Mouse (Mus musculus): ENCODE data around the gene Pnkd.

The Pnkd gene

GRCm38 (mm10) chr1:74290141-74290540 is 5.4 kb downstream of the Pnkd start:
- peaks cover 45% of the 10 kb centered on the region for H3K4me1 ChIP-seq (replicated peaks; ENCODE audit: low read depth, low read length)
- H3K9me3 ChIP-seq (ENCODE audit: low read length) = no peaks in the 10 kb centered on the region
- TF ChIP-seq NANOG (IDR thresholded peaks at IDR 0.05; ENCODE audit: borderline replicate concordance, low read length) (no peak), POU5F1 (IDR thresholded peaks at IDR 0.05; ENCODE audit: borderline replicate concordance, low read length) (no peak), CTCF (conservative IDR thresholded peaks at IDR 0.05; ENCODE audit: low read length) (no peak)
- H3K4me3 ChIP-seq (replicated peaks; ENCODE audit: low read length) = no peak overlapping the region
- H3K36me3 ChIP-seq (ENCODE audit: insufficient read depth, low read length) = peaks cover 85% of the 10 kb centered on the region
- no peaks in the 10 kb centered on the region for H3K27me3 ChIP-seq (ENCODE audit: insufficient read depth, low read length)

GRCm38 (mm10) chr1:74292331-74293020 is 7.7 kb downstream of the Pnkd start:
- TF ChIP-seq NANOG (IDR thresholded peaks at IDR 0.05; ENCODE audit: borderline replicate concordance, low read length) (no peak), CTCF (conservative IDR thresholded peaks at IDR 0.05; ENCODE audit: low read length) (no peak), POU5F1 (IDR thresholded peaks at IDR 0.05; ENCODE audit: borderline replicate concordance, low read length) (no peak)
- Histone ChIP-seq H3K4me3 (replicated peaks; ENCODE audit: low read length) (no peak overlapping the region), H3K27me3 (ENCODE audit: insufficient read depth, low read length) (no peaks in the 10 kb centered on the region), H3K36me3 (ENCODE audit: insufficient read depth, low read length) (peaks cover 95% of the 10 kb centered on the region), H3K9me3 (ENCODE audit: low read length) (no peaks in the 10 kb centered on the region), H3K4me1 (replicated peaks; ENCODE audit: low read depth, low read length) (peaks cover 49% of the 10 kb centered on the region)

DNA sequence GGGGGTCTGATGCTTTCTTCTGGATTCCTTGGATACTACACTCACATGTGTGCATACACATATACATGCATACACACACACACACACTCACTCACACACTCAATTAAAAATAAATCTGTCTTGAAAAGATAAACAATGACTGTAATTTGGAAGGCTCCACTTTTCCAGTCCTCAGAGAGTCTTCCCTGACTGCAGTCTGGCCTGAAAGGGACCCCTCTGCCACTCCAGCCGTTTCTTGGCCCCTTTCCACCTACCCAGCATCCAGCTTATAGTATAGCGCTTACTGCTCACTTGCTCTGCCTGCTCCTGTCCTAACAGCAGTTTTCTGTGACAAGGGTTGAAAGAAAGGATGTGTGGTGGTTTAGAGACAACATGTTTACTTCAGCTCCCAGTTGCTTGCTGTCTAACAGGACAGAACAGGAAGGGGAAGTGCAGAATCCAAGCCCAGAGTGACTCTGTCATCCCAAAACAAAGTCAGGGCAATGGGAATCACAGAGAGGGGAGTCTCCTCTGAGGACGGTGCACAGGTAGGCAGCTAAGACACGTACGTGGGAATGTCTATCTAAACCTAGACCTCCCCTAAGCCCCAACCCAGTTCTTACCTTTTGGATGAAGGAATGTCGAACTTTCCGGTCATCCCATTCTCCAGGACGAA is 8.7 kb downstream of the Pnkd start:
- H3K4me3 ChIP-seq (replicated peaks; ENCODE audit: low read length) = no peak overlapping the region
- TF ChIP-seq CTCF (conservative IDR thresholded peaks at IDR 0.05; ENCODE audit: low read length) (no peak), POU5F1 (IDR thresholded peaks at IDR 0.05; ENCODE audit: borderline replicate concordance, low read length) (no peak), NANOG (IDR thresholded peaks at IDR 0.05; ENCODE audit: borderline replicate concordance, low read length) (no peak)
- no peaks in the 10 kb centered on the region for H3K27me3 ChIP-seq (ENCODE audit: insufficient read depth, low read length)
- no peaks in the 10 kb centered on the region for H3K9me3 ChIP-seq (ENCODE audit: low read length)
- peaks cover 47% of the 10 kb centered on the region for H3K4me1 ChIP-seq (replicated peaks; ENCODE audit: low read depth, low read length)
- peaks cover 94% of the 10 kb centered on the region for H3K36me3 ChIP-seq (ENCODE audit: insufficient read depth, low read length)

- Histone ChIP-seq H3K36me3 (ENCODE audit: insufficient read depth, low read length) (peaks cover 93% of the 10 kb centered on the region), H3K27me3 (ENCODE audit: insufficient read depth, low read length) (no peaks in the 10 kb centered on the region), H3K9me3 (ENCODE audit: low read length) (no peaks in the 10 kb centered on the region), H3K4me3 (replicated peaks; ENCODE audit: low read length) (no peak overlapping the region), H3K4me1 (replicated peaks; ENCODE audit: low read depth, low read length) (peaks cover 51% of the 10 kb centered on the region)
- TF ChIP-seq POU5F1 (IDR thresholded peaks at IDR 0.05; ENCODE audit: borderline replicate concordance, low read length) (no peak), NANOG (IDR thresholded peaks at IDR 0.05; ENCODE audit: borderline replicate concordance, low read length) (no peak), CTCF (conservative IDR thresholded peaks at IDR 0.05; ENCODE audit: low read length) (no peak)
Measured at GRCm38 (mm10) chr1:74294090-74294643, 9.4 kb downstream of the Pnkd start.

DNA sequence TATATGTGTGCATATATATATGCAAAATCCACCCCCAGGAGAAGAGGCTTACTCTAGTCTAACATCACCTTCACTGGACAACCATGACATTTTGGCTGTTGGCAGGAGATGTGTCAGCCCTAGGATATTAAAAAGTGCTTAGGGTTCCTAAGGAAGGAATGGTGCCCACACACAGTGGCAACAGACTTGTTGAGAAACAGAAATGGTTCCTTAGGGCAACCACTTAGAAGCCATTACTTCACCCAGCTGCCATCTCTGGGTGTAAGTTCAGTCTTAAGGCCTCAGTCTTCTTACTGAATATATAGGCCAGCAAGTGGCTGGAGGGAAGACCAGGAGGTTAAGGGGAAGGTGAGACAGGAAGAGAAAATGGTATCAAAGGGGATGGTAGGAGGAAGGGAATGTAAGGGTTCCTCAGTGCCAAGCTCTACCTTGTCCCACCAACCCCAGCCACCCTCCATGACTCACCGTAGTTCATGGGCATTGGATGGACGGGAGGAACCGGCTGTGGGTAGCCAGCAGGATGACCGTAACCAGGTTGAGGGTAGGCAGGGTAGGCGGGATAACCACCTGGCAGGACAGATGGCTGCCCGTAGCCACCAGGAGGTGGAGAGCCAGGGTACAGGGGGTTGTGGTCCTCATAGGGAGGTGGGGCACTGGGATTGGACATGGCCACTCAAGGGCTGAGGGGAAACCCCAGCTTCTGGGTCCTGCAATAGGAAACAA is 10.2 kb downstream of the Pnkd start:
- H3K9me3 ChIP-seq (ENCODE audit: low read length) = no peaks in the 10 kb centered on the region
- no peaks in the 10 kb centered on the region for H3K27me3 ChIP-seq (ENCODE audit: insufficient read depth, low read length)
- TF ChIP-seq POU5F1 (IDR thresholded peaks at IDR 0.05; ENCODE audit: borderline replicate concordance, low read length) (no peak), NANOG (IDR thresholded peaks at IDR 0.05; ENCODE audit: borderline replicate concordance, low read length) (no peak), CTCF (conservative IDR thresholded peaks at IDR 0.05; ENCODE audit: low read length) (no peak)
- no peak overlapping the region for H3K4me3 ChIP-seq (replicated peaks; ENCODE audit: low read length)
- H3K4me1 ChIP-seq (replicated peaks; ENCODE audit: low read depth, low read length) = peaks cover 56% of the 10 kb centered on the region
- H3K36me3 ChIP-seq (ENCODE audit: insufficient read depth, low read length) = peaks cover 87% of the 10 kb centered on the region

DNA sequence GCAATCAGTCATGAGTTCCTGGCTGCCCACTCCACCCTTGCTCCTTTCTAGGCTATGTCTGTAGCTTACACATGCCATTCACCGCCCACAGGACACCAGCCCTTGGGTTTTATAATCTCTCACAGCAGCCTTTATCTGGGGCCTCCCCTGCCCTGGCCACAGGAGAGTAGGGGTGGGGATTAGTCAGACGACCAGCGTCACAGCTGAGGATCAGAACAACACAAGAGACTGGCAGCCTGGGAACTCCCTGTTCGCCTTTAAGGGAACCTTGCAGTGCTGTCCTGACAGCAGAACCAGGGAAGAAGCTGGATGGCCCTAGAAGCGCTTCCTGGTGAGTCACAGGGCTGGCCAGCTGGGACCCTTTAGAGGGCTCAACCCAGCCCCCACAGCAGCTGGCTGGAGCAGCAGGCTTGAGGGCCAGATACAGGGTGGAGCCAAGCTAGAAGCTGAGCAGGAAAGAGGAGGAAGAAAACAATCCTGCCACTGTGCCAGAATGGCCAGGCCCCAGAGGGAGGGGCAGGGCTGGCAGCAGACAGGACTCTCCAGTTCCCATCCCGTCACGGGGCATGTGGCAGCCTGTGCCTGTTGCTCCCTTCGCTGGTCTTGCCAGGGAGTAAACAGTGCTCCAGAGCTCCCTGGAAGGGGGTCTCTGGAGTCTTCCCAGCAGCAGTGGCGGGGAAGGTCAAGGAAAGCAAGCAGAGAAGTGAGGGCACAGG is 10.9 kb downstream of the Pnkd start:
- no peaks in the 10 kb centered on the region for H3K9me3 ChIP-seq (ENCODE audit: low read length)
- peaks cover 55% of the 10 kb centered on the region for H3K4me1 ChIP-seq (replicated peaks; ENCODE audit: low read depth, low read length)
- no peaks in the 10 kb centered on the region for H3K27me3 ChIP-seq (ENCODE audit: insufficient read depth, low read length)
- no peak overlapping the region for H3K4me3 ChIP-seq (replicated peaks; ENCODE audit: low read length)
- TF ChIP-seq CTCF (conservative IDR thresholded peaks at IDR 0.05; ENCODE audit: low read length) (no peak), POU5F1 (IDR thresholded peaks at IDR 0.05; ENCODE audit: borderline replicate concordance, low read length) (no peak), NANOG (IDR thresholded peaks at IDR 0.05; ENCODE audit: borderline replicate concordance, low read length) (no peak)
- peaks cover 80% of the 10 kb centered on the region for H3K36me3 ChIP-seq (ENCODE audit: insufficient read depth, low read length)

GRCm38 (mm10) chr1:74296477-74296876 is 11.7 kb downstream of the Pnkd start:
- Histone ChIP-seq H3K36me3 (ENCODE audit: insufficient read depth, low read length) (peaks cover 76% of the 10 kb centered on the region), H3K4me3 (replicated peaks; ENCODE audit: low read length) (no peak overlapping the region)
- no peak for TF ChIP-seq CTCF (conservative IDR thresholded peaks at IDR 0.05; ENCODE audit: low read length)
- no peak for TF ChIP-seq NANOG (IDR thresholded peaks at IDR 0.05; ENCODE audit: borderline replicate concordance, low read length)
- no peak for TF ChIP-seq POU5F1 (IDR thresholded peaks at IDR 0.05; ENCODE audit: borderline replicate concordance, low read length)

More at GRCm38 (mm10) chr1:74296477-74296876, 11.7 kb downstream of the Pnkd start:
- H3K9me3 ChIP-seq (ENCODE audit: low read length) = no peaks in the 10 kb centered on the region
- H3K27me3 ChIP-seq (ENCODE audit: insufficient read depth, low read length) = no peaks in the 10 kb centered on the region
- H3K4me1 ChIP-seq (replicated peaks; ENCODE audit: low read depth, low read length) = peaks cover 58% of the 10 kb centered on the region

Data from E14TG2a.4 (cell line).